Mouse (Mus musculus): Measurements from ENCODE around the gene 9130213A22Rik. TPM values are rescaled to one million over a fixed set of nuclear protein-coding genes. Genes with fewer than 3 reads are reported as not detected.

9130213A22Rik gene
- polyA plus RNA-seq, 1 experiment from 2014 or later = 0.07 TPM

DNA sequence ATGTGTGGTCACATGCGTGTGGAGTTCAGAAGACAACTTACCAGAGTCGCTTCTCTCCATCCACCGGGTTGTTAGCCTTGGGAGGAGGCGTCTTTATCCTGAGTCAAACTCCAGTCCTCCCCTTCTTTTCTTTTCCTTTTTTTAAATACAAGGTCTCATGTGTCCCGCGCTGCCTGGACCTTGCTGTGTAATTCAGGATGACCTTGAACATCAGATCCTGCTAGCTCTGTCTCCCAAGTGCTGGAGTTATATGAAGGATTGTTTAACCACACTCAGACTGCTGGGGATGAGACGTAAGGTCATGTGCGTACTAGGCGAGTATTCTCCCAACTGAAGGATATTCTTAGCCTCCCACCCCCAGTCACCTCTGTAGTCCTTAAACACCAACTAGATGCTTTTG, 45.1 kb downstream of the 9130213A22Rik start:
- DNase-seq = no peak
- 82% methylated on average over 9 of the region's 9 CpGs for WGBS (ENCODE audit: insufficient replicate concordance)
- TF ChIP-seq EP300 (IDR thresholded peaks at IDR 0.05; ENCODE audit: low read depth) = no peak
- TF ChIP-seq CTCF (IDR thresholded peaks at IDR 0.05; ENCODE audit: low read depth) = no peak
- Histone ChIP-seq H3K27me3 (ENCODE audit: insufficient read depth, low read length) (no peaks in the 10 kb centered on the region), H3K4me3 (ENCODE audit: low read depth, low read length) (no peak overlapping the region), H3K27ac (ENCODE audit: low read depth) (no peak overlapping the region), H3K9ac (replicated peaks) (no peak overlapping the region), H3K4me1 (ENCODE audit: insufficient read depth) (peaks cover 22% of the 10 kb centered on the region), H3K4me2 (ENCODE audit: low read depth, low read length) (no peak overlapping the region), H3K36me3 (replicated peaks; ENCODE audit: insufficient read depth, low read length) (no peaks in the 10 kb centered on the region), H3K9me3 (ENCODE audit: low read length) (no peaks in the 10 kb centered on the region)
- no peak for ATAC-seq

DNA sequence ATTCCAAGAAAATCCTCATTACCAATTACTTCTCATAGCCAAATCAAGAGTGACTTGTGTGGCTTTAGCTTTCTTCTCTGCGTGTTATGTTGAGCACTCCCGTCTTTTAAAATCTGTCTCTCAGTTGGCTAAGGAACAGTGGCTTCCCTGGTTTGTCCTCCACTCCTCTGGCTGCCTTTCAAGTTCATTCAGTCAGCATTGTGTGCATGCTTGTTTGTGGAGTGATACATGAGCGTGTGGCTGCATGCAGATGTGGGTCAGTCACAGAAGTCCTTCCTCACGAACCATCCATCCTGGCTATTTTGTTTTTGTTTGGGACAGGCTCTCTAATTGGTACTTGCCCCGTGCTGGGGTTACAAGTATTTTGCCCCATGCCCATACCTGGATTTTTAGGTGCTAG, 45.8 kb downstream of the 9130213A22Rik start:
- H3K4me2 ChIP-seq (ENCODE audit: low read depth, low read length) = no peak overlapping the region
- H3K4me1 ChIP-seq (ENCODE audit: insufficient read depth) = peaks cover 26% of the 10 kb centered on the region
- no peak overlapping the region for H3K4me3 ChIP-seq (ENCODE audit: low read depth, low read length)
- DNase-seq = no peak
- no peak for TF ChIP-seq EP300 (IDR thresholded peaks at IDR 0.05; ENCODE audit: low read depth)
- no peak for TF ChIP-seq CTCF (IDR thresholded peaks at IDR 0.05; ENCODE audit: low read depth)
- no peak for ATAC-seq
- no peaks in the 10 kb centered on the region for H3K27me3 ChIP-seq (ENCODE audit: insufficient read depth, low read length)
- no peaks in the 10 kb centered on the region for H3K9me3 ChIP-seq (ENCODE audit: low read length)
- WGBS (ENCODE audit: insufficient replicate concordance) = 70% methylated on average over 5 of the region's 5 CpGs
- no peak overlapping the region for H3K27ac ChIP-seq (ENCODE audit: low read depth)
- H3K36me3 ChIP-seq (replicated peaks; ENCODE audit: insufficient read depth, low read length) = no peaks in the 10 kb centered on the region
- H3K9ac ChIP-seq (replicated peaks) = no peak overlapping the region

DNA sequence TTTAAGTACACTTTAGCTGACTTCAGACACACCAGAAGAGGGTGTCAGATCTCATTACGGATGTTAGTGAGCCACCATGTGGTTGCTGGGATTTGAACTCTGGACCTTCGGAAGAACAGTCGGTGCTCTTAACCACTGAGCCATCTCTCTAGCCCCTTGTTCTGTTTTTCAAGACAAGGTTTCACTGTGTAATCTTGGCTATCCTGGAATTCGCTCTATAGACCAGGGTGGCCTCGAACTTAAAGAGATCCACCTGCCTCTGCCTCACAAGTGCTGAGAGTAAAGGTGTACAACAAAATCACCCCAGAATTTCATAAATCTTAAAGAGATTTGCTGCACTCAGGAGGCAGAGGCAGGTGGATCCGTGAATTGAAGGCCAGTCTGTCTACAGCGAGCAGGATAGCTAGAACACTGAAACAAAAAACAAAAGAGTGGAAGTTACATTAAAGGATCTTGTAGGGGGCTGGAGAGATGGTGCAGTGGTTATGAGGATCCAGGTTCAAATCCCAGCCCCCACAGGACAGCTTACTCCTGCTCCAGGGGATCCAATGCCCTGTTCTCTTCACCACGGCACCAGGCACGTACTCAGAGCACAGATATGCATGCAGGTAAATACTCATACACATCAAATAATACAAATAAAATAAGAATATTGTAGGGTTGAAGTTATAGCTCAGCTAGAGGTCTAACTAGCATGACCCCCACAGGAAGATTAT, 46.5 kb downstream of the 9130213A22Rik start:
- ATAC-seq = no peak
- DNase-seq = no peak
- Histone ChIP-seq H3K9me3 (ENCODE audit: low read length) (no peaks in the 10 kb centered on the region), H3K4me1 (ENCODE audit: insufficient read depth) (peaks cover 33% of the 10 kb centered on the region), H3K4me3 (ENCODE audit: low read depth, low read length) (no peak overlapping the region), H3K27me3 (ENCODE audit: insufficient read depth, low read length) (no peaks in the 10 kb centered on the region), H3K9ac (replicated peaks) (no peak overlapping the region), H3K36me3 (replicated peaks; ENCODE audit: insufficient read depth, low read length) (no peaks in the 10 kb centered on the region), H3K27ac (ENCODE audit: low read depth) (no peak overlapping the region), H3K4me2 (ENCODE audit: low read depth, low read length) (no peak overlapping the region)
- WGBS (ENCODE audit: insufficient replicate concordance) = 55% methylated on average over 8 of the region's 9 CpGs
- TF ChIP-seq EP300 (IDR thresholded peaks at IDR 0.05; ENCODE audit: low read depth) = no peak
- no peak for TF ChIP-seq CTCF (IDR thresholded peaks at IDR 0.05; ENCODE audit: low read depth)

DNA sequence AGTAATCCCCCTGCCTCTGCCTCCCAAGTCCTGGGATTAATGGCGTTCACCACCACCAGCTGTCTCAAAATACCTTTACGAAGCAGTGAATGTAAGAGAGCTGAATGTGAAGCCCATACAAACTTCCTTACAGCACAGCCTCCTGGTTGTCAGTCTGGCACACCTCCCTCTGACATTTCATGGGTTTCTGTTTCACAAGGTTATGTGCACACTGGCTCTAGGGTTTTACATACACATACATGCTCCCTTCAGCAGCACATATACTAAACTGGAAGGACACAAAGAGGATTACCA, 47.7 kb downstream of the 9130213A22Rik start:
- Histone ChIP-seq H3K27ac (ENCODE audit: low read depth) (0 out of 2 replicates have a peak overlapping the region, but pooled peaks have one; percentile 30), H3K4me3 (ENCODE audit: low read depth, low read length) (no peak overlapping the region), H3K27me3 (ENCODE audit: insufficient read depth, low read length) (no peaks in the 10 kb centered on the region), H3K36me3 (replicated peaks; ENCODE audit: insufficient read depth, low read length) (no peaks in the 10 kb centered on the region), H3K4me2 (ENCODE audit: low read depth, low read length) (no peak overlapping the region), H3K9ac (replicated peaks) (no peak overlapping the region), H3K4me1 (ENCODE audit: insufficient read depth) (peaks cover 38% of the 10 kb centered on the region), H3K9me3 (ENCODE audit: low read length) (no peaks in the 10 kb centered on the region)
- DNase-seq = no peak
- no peak for ATAC-seq
- TF ChIP-seq CTCF (IDR thresholded peaks at IDR 0.05; ENCODE audit: low read depth) (no peak), EP300 (IDR thresholded peaks at IDR 0.05; ENCODE audit: low read depth) (no peak)
- 66% methylated on average over 2 of the region's 2 CpGs for WGBS (ENCODE audit: insufficient replicate concordance)

DNA sequence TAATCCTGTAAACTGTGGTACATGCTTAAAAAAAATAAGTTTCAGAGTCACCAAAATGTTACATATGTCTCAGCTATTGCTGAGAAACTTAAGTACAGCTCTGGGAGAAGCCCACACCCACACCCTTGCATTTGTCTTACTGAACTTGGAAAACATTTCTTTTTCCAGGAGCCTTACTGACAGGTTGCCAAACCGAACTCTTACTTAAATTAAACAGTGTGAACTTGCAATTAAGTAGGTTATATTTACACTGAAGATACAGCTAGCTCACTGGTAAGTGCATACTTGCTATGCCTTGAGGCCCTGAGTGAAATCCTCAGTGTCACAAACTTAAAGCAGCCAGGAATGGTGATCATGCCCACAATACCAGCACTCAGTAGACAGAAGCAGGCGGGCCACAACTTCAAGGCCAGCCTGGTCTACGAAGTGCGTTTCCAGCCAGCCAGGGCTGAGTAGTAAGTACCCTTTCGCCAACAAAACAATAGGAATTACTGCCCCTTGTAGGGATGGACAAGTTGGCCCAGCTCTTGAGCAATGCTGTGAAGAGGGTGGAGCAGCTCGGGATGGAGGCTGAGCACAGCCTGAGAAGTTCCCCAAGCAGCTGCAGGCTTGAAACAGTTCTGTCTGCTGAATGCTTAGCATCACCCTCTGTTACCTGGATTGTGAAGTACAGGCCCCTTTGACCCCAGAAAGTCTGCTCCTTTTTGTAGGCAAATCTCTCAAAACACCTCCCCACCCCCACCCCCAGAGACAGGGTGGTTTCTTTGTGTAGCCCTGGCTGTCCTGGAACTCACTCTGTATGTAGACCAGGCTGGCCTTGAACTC, 48.2 kb downstream of the 9130213A22Rik start:
- Histone ChIP-seq H3K9ac (replicated peaks) (peak overlapping the region; percentile 78), H3K36me3 (replicated peaks; ENCODE audit: insufficient read depth, low read length) (no peaks in the 10 kb centered on the region), H3K27ac (ENCODE audit: low read depth) (peak overlapping the region; percentile 95), H3K4me3 (ENCODE audit: low read depth, low read length) (no peak overlapping the region), H3K4me1 (ENCODE audit: insufficient read depth) (peaks cover 38% of the 10 kb centered on the region), H3K27me3 (ENCODE audit: insufficient read depth, low read length) (no peaks in the 10 kb centered on the region), H3K9me3 (ENCODE audit: low read length) (no peaks in the 10 kb centered on the region), H3K4me2 (ENCODE audit: low read depth, low read length) (no peak overlapping the region)
- 57% methylated on average over 6 of the region's 6 CpGs for WGBS (ENCODE audit: insufficient replicate concordance)
- no peak for DNase-seq
- ATAC-seq = no peak
- TF ChIP-seq CTCF (IDR thresholded peaks at IDR 0.05; ENCODE audit: low read depth) (no peak), EP300 (IDR thresholded peaks at IDR 0.05; ENCODE audit: low read depth) (no peak)

DNA sequence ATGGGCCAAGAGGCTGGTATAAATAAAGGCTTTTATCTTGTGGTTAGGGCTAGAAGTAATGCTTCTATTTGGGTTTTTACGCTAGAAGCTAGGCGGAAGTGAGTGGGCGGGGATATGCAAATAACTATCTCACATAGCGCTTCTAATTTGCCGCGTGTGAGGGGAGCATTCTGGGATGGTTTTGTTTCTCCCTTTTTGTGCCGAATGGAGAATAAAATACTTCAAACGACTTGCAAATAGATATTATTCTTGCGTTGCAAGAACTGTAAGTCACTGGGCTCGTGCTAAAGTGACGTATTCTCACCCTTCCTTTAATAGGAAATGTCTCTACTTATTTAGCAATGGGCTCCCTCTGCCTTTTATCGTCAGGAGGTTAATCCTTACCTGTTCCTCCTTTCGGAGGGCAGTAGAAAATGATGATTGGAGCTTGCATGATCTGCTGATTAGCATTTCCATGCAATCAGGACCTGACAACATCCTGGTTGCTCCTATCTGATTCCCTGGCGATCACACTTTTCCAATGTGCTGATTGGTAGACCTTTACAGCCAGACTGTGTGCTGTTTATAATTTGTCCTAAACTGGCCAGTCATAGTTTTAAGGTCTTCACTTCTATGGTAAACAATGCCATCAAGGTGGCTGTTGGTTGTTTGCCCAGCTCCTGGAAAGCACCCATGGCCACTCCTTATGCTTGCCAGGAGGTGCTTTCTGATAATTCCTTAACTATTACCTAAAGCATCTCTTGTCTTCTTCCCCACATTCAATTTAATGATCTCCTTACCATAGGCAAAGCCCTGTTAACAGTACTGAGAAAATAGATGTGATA, 49.1 kb downstream of the 9130213A22Rik start:
- no peaks in the 10 kb centered on the region for H3K27me3 ChIP-seq (ENCODE audit: insufficient read depth, low read length)
- peak overlapping the region; percentile 78 for H3K9ac ChIP-seq (replicated peaks)
- WGBS (ENCODE audit: insufficient replicate concordance) = under 1% methylated on average over 14 of the region's 14 CpGs
- peak overlapping the region; percentile 95 for H3K27ac ChIP-seq (ENCODE audit: low read depth)
- no peaks in the 10 kb centered on the region for H3K36me3 ChIP-seq (replicated peaks; ENCODE audit: insufficient read depth, low read length)
- ATAC-seq (peak; percentile 84), DNase-seq (peak; percentile 82)
- no peaks in the 10 kb centered on the region for H3K9me3 ChIP-seq (ENCODE audit: low read length)
- TF ChIP-seq CTCF (IDR thresholded peaks at IDR 0.05; ENCODE audit: low read depth) (peak; percentile 26), EP300 (IDR thresholded peaks at IDR 0.05; ENCODE audit: low read depth) (peak; percentile 80)
- peak overlapping the region; percentile 72 for H3K4me2 ChIP-seq (ENCODE audit: low read depth, low read length)
- peak overlapping the region; percentile 27 for H3K4me3 ChIP-seq (ENCODE audit: low read depth, low read length)
- H3K4me1 ChIP-seq (ENCODE audit: insufficient read depth) = peaks cover 34% of the 10 kb centered on the region
